Mouse (Mus musculus): ENCODE data around the gene Hfe. TPM values are rescaled to one million over a fixed set of nuclear protein-coding genes. Genes with fewer than 3 reads are reported as not detected.

Gene Hfe
- total and polyA plus RNA-seq, 3 experiments: 0.08 to 1.0 (median 0.39) TPM

GRCm38 (mm10) chr13:23694956-23695355 is 15.7 kb downstream of the Hfe start:
- no peak overlapping the region for H3K9ac ChIP-seq (ENCODE audit: insufficient read depth, low read depth)
- dilution Hi-C loops (cut with MboI; ENCODE audit: extremely low pct_ligation_motif_present, extremely low pct_unique_long_range_greater_than_20kb, low sequenced_read_pairs) (loop anchor here (10.0 kb wide), 1 partner anchor 50 kb away; the partner anchor contains the start of genes Hist1h2bb and Hist1h3c), in situ Hi-C loops (cut with MboI; ENCODE audit: low pct_ligation_motif_present, low pct_unique_long_range_greater_than_20kb, low sequenced_read_pairs) (no loop called here)
- no peak for DNase-seq (ENCODE audit: extremely low read depth)
- H3K27me3 ChIP-seq (replicated peaks): no peaks in the 10 kb centered on the region
- peaks cover 0 to 23% of the 10 kb centered on the region in 2 experiments; a peak in 2 of 4 replicates for H3K4me1 ChIP-seq (ENCODE audit: control insufficient read depth in 1 of 2, insufficient read depth in 2 of 2)
- no peaks in the 10 kb centered on the region for H3K9me3 ChIP-seq (replicated peaks; ENCODE audit: low read length)
- H3K36me3 ChIP-seq (replicated peaks in 1 of 2; ENCODE audit: control insufficient read depth in 1 of 2, insufficient read depth in 1 of 2, low read length in 1 of 2): no peaks in the 10 kb centered on the region
- no peak overlapping the region for H3K4me2 ChIP-seq (ENCODE audit: insufficient read depth, low read depth, poor library complexity, severe bottlenecking)
- H3K4me3 ChIP-seq (replicated peaks in 1 of 3; ENCODE audit: low read depth in 2 of 3, low read length in 2 of 3, poor library complexity in 1 of 3): no peak overlapping the region
- no peak overlapping the region for H3K27ac ChIP-seq (ENCODE audit: insufficient read depth, low read depth)
- no peaks in the 10 kb centered on the region for H3K79me2 ChIP-seq (replicated peaks; ENCODE audit: control insufficient read depth, extremely low read depth, insufficient read depth, poor library complexity, severe bottlenecking)
- no peak for TF ChIP-seq BHLHE40 (IDR thresholded peaks at IDR 0.05; ENCODE audit: low read depth, low read length)
- TF ChIP-seq POLR2A (IDR thresholded peaks at IDR 0.05; ENCODE audit: low read depth, low read length): no peak
- no peak for TF ChIP-seq TBP (conservative IDR thresholded peaks at IDR 0.05; ENCODE audit: low read depth, low read length)
- no peak for TF ChIP-seq EP300 (IDR thresholded peaks at IDR 0.05; ENCODE audit: low read length)
- TF ChIP-seq MAFK (IDR thresholded peaks at IDR 0.05; ENCODE audit: insufficient replicate concordance, low read length): no peak
- TF ChIP-seq PAX5 (IDR thresholded peaks at IDR 0.05; ENCODE audit: low read length): no peak
- no peak for TF ChIP-seq ZNF384 (IDR thresholded peaks at IDR 0.05; ENCODE audit: low read depth, low read length)
- TF ChIP-seq MAX (IDR thresholded peaks at IDR 0.05; ENCODE audit: low read length): no peak
- TF ChIP-seq ETS1 (conservative IDR thresholded peaks at IDR 0.05; ENCODE audit: low read depth, low read length): no peak
- no peak for TF ChIP-seq ELF1 (IDR thresholded peaks at IDR 0.05; ENCODE audit: low read depth, low read length)
- no peak for TF ChIP-seq CHD1 (IDR thresholded peaks at IDR 0.05; ENCODE audit: low read depth, low read length)
- no peak for TF ChIP-seq IRF4 (IDR thresholded peaks at IDR 0.05; ENCODE audit: low read depth, low read length)
- TF ChIP-seq KAT2A (IDR thresholded peaks at IDR 0.05; ENCODE audit: insufficient replicate concordance, low read length): no peak
- TF ChIP-seq NRF1 (IDR thresholded peaks at IDR 0.05; ENCODE audit: low read depth, low read length): no peak
- no peak for TF ChIP-seq TCF12 (IDR thresholded peaks at IDR 0.05; ENCODE audit: low read depth, low read length)
- no peak for TF ChIP-seq RCOR1 (conservative IDR thresholded peaks at IDR 0.05; ENCODE audit: low read depth, low read length)

GRCm38 (mm10) chr13:23693856-23694440 is 16.7 kb downstream of the Hfe start:
- peaks cover 4 to 23% of the 10 kb centered on the region in 2 experiments; a peak in 3 of 4 replicates for H3K4me1 ChIP-seq (ENCODE audit: control insufficient read depth in 1 of 2, insufficient read depth in 2 of 2)

More at GRCm38 (mm10) chr13:23693856-23694440, 16.7 kb downstream of the Hfe start:
- Histone ChIP-seq H3K4me2 (ENCODE audit: insufficient read depth, low read depth, poor library complexity, severe bottlenecking) (no peak overlapping the region), H3K79me2 (replicated peaks; ENCODE audit: control insufficient read depth, extremely low read depth, insufficient read depth, poor library complexity, severe bottlenecking) (no peaks in the 10 kb centered on the region), H3K36me3 (replicated peaks in 1 of 2; ENCODE audit: control insufficient read depth in 1 of 2, insufficient read depth in 1 of 2, low read length in 1 of 2) (no peaks in the 10 kb centered on the region), H3K27me3 (replicated peaks) (no peaks in the 10 kb centered on the region), H3K9ac (ENCODE audit: insufficient read depth, low read depth) (no peak overlapping the region), H3K9me3 (replicated peaks; ENCODE audit: low read length) (no peaks in the 10 kb centered on the region), H3K4me3 (replicated peaks in 1 of 3; ENCODE audit: low read depth in 2 of 3, low read length in 2 of 3, poor library complexity in 1 of 3) (no peak overlapping the region), H3K27ac (ENCODE audit: insufficient read depth, low read depth) (no peak overlapping the region)
- no peak for DNase-seq (ENCODE audit: extremely low read depth)
- TF ChIP-seq NRF1 (IDR thresholded peaks at IDR 0.05; ENCODE audit: low read depth, low read length) (no peak), NELFE (IDR thresholded peaks at IDR 0.05; ENCODE audit: low read depth, low read length) (no peak), SIN3A (IDR thresholded peaks at IDR 0.05; ENCODE audit: low read length) (no peak), USF1 (IDR thresholded peaks at IDR 0.05; ENCODE audit: low read depth, low read length) (no peak), ZNF384 (IDR thresholded peaks at IDR 0.05; ENCODE audit: low read depth, low read length) (no peak), POLR2AphosphoS2 (IDR thresholded peaks at IDR 0.05; ENCODE audit: low read depth, low read length) (no peak), MAFK (IDR thresholded peaks at IDR 0.05; ENCODE audit: insufficient replicate concordance, low read length) (no peak), MAZ (IDR thresholded peaks at IDR 0.05; ENCODE audit: low read depth, low read length) (no peak), BHLHE40 (IDR thresholded peaks at IDR 0.05; ENCODE audit: low read depth, low read length) (no peak), POLR2A (IDR thresholded peaks at IDR 0.05; ENCODE audit: low read depth, low read length) (no peak), CHD1 (IDR thresholded peaks at IDR 0.05; ENCODE audit: low read depth, low read length) (no peak), UBTF (IDR thresholded peaks at IDR 0.05; ENCODE audit: low read depth, low read length) (no peak), HCFC1 (IDR thresholded peaks at IDR 0.05; ENCODE audit: low read depth, low read length) (no peak)
- dilution Hi-C loops (cut with MboI; ENCODE audit: extremely low pct_ligation_motif_present, extremely low pct_unique_long_range_greater_than_20kb, low sequenced_read_pairs): loop anchor here (10.0 kb wide), 1 partner anchor 51 kb away; the partner anchor contains the start of genes Hist1h2bb and Hist1h3c
- in situ Hi-C loops (cut with MboI; ENCODE audit: low pct_ligation_motif_present, low pct_unique_long_range_greater_than_20kb, low sequenced_read_pairs): no loop called here

Measured in CH12.LX (cell line).